Mouse (Mus musculus) thymus, adult 18-20 months (tissue): Measurements from ENCODE around the gene Ube2g2.

Experiments used
- DNase-seq, 2 experiments: peaks; one replicate each; pipeline ENCODE4 v3.0.0; 2022; ENCODE audit warnings: mixed read lengths in 2 of 2

Gene Ube2g2

DNA sequence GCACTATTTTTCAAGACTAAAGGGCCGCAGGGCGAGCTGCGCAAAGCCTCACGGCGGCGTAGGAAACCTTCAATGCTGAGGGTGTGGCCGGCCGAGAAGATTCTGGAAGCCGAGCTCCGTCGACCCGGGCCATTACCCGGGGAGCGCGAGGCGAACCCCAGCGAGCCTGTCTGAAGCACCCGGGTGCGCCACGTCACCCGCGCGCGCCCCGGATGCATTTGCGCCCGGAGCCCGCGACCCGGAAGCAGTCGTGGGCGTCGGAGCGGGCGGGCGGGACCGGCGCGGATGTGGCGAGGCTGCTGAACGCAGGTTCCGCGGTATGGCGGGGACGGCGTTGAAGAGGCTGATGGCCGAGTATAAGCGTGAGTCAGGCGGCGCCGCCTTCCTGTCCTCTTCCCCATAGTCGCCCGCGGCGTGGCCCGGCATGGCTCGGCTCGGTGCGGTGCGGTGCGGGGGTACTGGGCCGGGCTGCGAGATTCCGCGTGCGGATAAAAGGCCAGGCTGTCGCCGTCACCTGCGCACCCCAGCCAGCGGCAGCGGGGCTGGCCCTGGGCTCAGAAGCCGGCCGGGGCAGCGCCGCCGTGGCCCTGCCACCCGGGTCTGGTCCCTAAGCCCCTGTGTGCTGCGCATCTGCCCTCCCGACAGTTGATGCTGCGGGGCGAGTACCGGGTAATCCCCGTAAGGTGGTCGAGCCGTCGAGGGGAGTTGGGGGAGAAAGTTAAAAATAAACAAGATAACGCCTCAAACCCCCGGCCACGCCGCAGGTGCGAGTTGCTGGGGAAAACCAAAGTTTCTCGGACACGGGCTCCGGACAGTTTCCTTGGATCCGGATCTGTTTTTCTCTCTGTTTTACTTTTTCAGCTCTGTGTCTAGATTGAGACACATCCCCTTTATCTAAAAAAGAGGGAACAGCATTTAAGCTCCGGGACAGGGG is at the start of gene Ube2g2:
Gene Ube2g2 (plus strand): TSS at position 221 of the 934 bp plus-strand sequence.
- peak; percentile 86 to 87 for DNase-seq

DNA sequence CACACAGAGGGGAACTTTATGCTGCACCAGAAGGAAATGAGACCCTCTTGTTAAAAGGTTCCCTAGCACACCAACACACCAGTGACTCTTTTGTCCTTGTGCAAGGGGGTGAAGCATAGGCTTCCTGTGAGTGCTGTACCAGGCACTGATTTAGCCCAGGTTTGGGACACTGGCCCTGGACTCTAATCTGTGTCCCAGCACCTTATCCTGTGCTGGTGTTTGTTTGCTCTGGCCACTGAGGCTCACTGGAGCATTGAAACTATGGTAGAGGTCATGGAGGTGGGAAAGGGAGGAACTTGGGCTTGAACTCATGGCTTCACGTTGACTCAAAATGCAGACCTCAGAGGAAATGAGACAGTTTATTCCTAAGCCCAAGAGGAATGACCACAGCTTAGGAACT is 48.9 kb upstream of the Ube2g2 start:
- DNase-seq: no peak

DNA sequence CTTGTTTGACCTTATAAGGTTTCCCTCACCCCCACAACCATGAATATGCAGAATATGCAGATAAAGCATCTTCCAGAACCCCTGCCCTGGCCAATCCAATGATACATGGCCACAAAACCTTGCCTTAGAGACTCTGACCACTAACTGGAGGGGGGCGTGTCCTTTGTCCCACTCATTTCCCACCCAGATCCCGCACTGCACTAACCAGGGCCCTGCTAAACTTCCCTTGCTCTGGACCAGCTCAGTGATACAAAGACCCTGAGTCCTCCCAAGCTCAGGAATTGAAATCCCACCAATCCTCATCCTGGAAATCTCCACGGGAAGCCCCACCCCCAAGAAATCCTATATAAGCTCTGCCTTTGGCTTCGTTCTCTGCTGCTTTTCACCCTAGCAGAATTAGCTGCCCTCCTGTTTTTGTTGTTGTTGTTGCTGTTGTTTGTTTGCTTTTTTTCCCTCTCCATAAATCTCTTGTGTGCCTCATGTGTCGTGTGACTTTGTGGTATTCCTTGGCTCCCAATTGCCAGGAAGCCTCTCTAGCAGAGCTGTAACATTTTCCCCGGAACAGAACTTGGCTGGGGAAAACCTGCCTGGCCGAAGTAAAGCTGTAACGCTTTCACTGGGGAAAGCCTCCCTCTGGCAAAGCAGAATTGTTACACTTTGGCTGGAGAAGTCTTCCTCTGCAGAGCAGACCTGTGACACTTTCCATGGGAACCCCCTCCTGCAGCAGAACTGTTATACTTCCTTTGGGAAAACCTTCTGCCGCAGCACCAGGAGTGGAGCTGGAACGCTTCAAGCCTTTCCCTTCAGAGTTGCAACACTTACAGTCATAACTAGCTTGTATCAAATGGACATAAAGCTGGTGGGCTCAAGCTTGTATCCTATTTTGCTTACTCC is 41.8 kb upstream of the Ube2g2 start:
- DNase-seq: no peak

DNA sequence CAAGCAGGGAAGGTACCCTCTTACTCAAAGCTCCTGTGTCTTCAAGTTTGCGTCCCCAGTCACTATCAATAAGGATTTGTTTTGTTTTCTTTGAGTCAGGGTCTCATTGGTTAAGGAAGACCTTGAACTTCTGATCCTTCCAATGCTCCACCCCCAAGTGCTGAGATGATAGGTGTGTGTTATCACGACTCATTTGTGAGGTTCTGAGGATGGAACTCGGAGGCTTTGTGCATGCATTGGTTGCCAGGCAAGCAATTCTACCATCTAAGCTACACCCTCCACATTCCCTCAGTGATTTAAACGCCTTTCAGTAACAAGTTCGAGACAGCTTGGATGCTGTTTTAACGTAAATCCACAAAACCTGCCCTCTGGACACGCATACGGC is 41.1 kb upstream of the Ube2g2 start:
- DNase-seq: no peak

DNA sequence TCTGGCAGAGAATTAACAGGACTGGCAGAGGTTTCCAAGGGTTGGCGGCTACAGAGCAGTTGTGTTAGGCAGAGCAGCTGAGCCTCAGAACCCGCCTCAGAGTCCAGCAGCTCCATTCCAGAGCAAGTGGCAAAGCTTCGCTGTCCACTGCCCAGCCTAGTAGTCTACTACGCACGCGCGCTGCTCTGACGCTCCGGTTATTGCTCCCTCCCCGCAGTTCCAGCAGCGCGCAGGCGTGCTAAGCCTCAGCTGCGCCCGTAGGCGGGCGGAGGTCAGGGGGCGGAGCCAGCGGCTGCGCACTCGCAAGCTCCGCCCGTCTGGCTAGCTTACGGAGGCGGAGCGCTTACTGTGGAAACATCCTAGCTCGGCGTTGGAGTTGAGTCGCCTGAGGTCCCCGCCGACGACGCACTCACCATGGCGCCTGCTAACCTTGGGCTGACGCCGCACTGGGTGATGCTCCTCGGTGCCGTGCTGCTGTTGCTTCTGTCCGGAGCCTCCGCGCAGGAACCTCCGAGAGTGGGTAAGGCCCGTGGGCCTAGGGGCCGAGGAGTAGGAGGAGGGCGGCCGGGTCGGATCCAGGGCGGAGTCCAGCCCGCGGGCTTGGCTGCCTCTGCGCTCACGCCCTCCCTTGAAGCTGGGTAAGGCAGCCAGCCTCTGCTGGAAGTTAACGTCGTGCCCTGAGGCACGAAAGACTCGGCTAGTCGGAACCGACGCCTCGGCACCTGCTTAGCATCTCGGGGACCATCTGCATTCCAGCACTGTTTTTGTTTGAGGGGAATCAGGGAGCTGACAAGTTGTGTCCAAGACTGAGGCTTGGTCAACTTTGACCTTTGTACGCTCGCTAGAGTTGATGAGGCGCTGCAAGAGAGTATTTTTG is 40.4 kb upstream of the Ube2g2 start, which contains the start of gene Pttg1ip:
Gene Pttg1ip (plus strand): TSS at position 313 of the 877 bp plus-strand sequence.
- peak; percentile 92 to 94 for DNase-seq

DNA sequence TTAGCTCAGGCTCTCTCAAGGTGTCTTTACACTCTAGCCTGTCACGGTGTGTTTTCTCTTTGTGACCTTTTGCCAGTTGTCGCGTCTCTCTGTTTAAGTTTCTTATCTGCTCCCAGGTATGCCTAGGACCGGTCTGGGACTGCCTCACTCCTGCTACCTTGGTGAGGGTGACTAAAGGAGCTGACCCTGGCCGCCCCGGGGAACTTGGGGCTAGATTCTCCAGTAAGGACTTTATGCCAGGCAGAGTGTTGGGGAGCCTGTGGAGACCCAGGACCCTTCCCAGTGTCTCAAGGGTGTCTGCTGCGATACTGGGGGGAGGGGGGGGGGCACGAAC is 39.8 kb upstream of the Ube2g2 start:
- DNase-seq: no peak

DNA sequence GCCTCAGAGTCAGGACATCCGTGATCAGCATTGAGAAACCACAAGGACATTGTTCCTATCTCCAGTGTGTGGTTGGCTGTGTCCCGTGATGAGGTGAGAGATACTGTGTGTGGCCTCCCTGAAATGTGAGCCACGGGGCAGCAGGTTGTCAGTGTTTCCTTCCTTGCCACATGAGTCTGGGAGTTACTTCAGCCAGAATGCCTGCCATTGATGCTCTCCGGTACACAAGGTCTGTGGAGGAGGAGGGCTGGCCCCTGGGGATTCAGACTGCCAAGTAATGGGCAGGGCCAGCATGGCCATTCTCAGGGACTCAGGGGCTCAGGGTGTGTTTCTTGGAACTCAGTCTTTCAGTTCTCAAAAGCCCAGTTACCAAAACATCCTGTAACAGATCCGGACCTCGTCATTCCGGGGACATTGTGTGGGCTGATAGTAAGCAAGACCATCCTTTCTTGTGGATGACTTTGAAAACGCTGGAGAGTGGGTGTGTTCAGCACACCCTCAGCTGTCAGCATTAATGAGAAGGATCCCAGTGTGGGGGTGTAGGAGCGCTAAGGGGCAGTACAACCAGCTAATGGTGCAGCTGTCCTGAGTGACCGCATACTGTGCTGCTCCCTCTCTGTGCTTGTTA is 38.2 kb upstream of the Ube2g2 start:
- no peak for DNase-seq

DNA sequence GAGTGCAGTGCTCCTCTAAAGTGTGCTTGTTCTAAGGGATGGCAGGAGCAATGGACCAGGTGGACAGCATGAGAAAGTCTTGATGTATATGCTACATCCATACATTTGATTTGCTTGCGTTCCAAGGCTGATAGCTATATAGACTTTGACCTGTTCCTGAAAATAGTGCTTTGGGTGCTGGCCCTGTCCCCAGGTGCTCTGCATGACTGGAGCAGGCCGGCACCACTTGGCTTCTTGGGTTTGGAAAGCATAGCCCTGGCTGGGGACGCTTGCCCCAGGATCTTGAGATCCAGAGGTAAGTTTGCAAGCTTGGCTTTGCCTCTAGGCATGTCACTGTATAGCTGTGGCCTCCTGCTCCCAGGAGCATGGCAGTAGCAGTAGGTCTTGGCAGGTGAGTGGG is 35.4 kb upstream of the Ube2g2 start:
- no peak for DNase-seq

DNA sequence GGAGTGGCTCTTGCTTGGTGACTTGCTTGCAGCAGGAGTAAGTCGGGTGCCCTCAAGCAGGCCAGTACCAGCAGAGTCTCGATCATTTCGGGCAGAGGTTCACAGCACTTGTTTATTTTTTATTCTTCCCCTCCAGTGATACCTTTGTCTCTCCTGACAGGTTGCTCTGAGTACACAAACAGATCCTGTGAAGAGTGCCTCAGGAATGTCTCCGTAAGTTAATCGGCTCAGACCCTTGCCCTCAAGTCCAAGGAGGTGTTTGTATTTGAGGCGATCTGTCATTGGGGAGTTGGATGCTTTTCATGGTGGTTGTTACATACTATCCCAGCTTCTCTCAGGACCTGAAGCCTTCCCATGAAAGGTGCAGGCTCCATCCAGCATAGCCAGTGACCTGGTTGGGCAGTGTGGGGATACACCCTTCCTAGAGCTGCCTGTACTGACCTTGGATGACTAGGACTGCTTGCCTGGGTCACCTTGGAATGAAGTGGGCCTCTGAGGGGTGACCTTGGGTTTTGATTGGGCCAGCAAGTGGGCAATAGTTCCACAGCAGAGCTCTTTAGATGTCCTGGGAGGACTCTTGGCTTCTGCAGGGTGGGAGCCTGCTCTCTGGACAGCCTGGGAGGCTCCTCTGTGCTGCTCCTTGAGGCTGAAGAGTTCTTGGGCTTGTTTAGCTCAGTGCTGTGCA is 34.8 kb upstream of the Ube2g2 start:
- DNase-seq: no peak

DNA sequence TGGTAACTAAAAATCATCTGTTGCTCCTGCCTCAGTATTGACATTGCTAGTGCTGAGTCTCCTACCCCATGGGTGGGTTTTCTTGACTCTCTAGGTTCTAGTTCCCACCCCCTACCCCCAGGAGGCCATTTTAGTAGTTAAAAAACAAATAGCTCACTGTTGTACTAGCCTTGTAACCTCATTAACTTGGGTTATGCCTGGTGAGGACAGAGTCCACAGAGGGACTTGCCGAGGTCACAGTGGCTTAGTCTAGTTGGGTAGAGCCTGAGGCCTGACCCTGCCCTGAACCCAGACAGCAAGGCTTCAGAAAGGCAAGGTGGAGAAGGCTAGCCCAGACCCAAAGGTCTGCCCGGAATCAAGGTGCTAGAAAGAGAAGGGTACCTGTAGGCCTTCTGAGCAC is 34.0 kb upstream of the Ube2g2 start:
- DNase-seq: no peak

DNA sequence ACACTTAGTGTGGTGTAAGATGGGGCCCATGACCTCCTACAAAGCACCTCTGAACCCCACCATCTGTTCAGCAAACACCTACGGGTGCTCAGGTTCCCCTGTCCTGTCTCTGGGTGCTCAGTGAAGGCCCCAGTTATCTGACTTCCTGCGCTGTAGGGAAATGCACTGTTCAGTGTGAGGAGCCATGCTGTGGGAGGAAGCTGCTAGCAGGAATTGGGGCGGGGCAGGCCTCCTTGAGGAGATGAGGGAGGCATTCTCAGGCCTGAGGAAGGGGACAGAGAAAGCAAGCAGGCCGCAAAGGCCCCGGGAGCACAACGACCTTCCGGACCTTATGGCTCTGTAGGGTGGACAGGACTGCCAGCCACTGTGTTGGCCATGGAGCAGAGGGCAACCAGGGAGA is 33.0 kb upstream of the Ube2g2 start:
- no peak for DNase-seq

DNA sequence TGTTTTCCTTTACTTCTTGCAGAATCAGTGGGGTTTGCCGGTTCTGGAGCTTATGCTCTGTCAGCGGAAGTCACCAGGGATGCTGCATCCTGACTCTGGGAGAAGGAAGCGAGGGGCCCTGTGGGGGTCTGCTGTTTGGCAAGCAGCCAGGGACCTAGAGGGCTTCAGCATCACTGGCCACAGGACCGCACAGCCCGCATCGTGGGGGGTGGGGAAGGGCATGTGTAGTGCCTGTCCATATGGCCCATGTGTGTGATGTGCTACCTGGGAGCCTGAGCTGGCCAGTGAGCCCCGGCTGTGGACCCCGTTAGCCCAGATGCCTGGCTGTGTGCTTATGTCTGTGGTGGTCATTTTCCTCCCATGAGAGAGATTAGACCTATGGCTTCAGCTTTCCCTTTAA is 32.3 kb upstream of the Ube2g2 start:
- DNase-seq: no peak

DNA sequence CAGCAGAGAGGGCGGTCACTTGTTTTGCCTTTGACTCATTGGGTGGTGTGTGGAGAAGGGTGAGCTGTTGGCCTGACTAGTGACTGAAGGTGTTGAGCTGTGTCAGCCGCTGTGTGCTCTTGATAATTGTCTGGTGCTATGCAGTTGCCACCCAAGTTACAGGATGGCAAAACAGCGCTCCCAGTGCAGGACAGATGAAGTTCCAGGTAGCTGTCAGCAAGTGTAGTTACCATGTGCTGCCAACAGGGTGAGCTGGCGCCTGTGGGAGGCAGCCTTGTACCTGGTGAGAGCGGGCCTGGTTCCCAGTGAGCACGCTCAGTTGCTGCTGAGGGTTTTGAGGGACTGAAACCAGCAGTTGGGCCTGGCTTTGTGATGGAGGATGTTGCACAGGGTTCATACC is 31.3 kb upstream of the Ube2g2 start:
- DNase-seq: peak; percentile 47 to 51

DNA sequence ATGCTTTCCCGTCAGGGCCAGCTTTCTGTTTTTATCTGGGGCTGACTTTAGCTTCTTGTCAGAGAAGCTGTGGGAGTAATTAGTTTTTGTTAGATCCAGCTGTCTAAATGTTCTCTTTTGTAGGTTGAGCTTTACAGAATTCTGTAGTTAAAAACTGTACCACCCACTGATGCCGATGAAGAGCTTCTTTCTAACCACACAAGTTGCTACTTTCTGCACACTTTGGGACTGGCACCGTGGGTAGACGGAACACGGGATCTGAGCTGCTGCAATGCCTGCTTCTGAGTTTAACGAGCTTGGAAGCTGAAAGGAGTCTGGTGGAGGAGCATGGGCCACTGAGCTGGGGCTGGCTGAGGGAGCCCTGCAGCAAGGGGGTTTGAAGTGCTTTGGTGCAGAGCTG is 30.5 kb upstream of the Ube2g2 start:
- no peak for DNase-seq

DNA sequence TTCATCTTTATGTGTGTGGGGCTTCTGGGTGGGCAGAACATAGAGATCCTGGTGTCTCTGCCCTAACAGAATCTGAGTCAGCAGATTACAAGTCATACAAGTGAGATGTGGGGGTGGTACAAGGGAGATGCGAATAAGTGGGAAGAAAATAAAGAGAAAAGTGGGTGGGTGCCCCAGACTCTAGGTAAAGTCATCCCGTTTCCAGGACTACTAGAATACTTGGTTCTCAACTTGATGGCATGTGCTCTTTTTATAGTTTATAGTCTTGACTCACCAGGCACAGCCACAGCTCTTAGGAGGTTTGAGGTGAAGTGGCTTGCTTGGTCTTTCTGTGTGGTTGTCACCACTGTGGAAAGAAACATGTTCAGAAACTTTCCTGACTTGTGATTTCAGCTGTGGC is 26.0 kb upstream of the Ube2g2 start:
- DNase-seq: no peak

DNA sequence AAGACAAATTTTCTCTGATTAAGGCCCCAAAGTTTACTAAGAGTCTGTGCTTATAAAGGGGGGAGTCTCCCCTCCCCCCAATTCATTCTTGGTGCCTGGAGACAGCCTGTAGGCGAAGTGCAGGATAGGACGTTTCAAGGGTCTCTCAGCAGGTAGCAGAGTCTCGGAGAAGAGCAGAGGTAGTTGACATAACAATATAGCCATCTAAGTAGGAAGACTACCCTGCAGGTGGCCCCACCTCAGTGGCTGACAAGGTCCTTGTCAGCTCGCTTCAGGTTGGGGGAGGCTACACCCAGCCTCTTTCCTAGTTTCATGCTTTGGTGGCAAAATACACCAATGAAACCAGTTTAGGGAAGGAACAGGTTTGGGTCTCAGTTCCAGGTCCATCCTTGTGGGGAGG is 19.1 kb upstream of the Ube2g2 start:
- DNase-seq: no peak

DNA sequence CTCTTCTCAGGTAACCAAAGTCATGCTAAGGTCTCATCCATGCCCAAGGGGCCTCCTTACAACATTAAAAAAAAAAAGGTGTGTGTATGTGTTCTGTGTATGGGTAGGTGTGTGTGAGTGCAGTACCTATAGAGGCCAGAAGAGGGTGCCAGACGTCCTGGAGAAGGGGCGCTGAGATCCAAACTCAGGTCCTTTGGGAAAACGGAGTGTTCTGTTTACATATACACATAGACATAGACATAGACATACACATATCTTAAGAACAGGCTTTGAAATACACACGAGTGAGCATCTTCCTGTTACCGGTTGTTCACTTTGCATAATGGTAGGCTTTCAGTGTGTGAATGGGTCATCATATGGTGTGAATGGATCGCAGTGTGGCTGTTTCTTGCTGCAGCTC is 18.0 kb upstream of the Ube2g2 start:
- no peak for DNase-seq

DNA sequence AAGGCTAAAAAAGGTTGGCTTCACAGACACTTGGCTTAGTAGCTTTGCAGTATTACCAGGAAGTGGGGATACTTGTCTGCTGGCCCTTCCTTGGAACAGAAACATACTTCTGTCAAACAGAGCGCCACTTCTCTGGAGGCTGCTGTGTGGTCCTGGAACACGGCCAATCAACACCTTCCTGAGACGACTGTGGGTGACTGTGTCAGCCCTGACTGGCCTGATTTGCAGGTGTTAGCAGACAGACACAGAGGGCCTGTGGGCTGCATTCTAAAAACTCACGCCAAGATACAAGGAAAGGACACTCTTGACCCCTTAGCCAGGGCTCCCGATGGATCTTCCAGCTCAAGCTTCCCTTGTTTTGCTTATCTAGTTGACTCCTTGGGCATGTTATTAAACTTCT is 17.1 kb upstream of the Ube2g2 start:
- no peak for DNase-seq

DNA sequence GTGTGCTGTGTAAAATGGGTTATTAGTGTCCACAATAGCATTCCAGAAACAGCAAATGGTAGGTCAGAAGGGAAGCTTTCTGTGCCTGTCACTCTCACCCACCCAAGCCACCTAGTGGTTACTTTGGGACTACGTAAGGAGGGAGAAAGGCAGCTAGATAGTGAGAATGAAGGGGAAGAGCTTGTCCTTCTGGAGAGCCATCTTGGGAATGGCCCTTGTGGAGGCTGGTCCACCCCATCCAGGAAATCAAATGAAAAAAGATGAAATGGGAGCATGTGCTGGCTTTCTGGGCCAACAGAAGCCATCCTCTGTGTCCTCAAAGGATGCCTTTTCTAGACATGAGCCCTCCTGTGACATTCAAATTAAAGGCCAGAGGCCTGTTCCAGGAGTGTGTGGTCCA is 16.7 kb upstream of the Ube2g2 start:
- no peak for DNase-seq

DNA sequence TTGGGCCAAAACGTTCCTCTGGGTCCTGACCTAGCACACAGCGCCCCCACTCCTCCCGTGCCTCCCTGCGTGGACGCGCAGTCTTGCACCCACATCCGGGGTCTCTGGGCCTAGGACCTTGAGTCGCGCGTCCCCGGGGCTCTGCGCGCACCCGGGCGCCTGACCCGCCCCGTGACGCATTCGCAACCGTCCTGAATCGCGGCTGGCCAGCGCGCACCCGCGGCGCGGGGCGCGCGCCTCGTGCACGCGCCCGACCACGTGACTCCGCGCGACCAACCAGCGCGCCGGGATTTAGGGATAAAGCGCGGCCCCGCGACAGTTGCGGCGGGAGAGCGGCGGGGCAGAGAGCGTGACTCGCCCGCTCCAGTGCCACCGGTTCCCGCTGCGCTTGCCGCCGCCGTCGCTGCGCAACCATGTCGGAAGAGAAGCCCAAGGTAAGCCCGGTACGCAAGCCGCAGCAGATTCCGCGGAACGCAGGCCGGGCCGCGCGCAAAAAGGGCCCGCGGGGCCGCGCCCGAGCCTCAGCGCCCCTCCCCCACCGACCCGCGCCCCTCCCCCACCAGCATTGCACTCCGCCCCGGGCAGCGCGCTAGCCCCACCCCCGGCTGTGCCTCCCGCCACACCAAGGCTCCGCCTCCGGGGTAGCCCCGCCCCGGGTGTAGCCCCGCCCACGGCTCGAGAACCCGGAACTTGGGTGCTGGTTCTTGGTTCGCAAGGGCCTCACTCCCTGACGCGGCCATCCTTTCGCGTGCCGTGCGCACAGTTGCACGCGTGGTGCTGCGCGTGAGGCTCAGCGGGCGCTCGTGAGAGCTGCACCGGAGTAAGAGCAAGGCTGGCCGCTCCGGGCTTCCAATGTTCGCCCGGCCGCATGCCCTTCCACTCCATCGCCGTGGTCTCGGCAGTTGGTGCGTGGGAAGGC is 15.9 kb upstream of the Ube2g2 start, which contains the start of the genes Sumo3 and Gm49325:
Gene Sumo3 (plus strand): TSS at position 190 of the 919 bp plus-strand sequence.
Gene Gm49325 (plus strand): TSS at position 290 of the 919 bp plus-strand sequence.
- peak; percentile 96 to 97 for DNase-seq
